Mouse (Mus musculus) ES-E14 (cell line): ENCODE data around the gene Clca3a2. TPM values are rescaled to one million over a fixed set of nuclear protein-coding genes. Genes with fewer than 3 reads are reported as not detected.
"Not testable (repeated sequence)": the region's sequence is repeated elsewhere in the genome, so short reads cannot be mapped to it uniquely, and the experiment has no call there.

Experiments
- DNase-seq: peaks from one replicate; pipeline ENCODE4 v3.0.0-alpha.2; 2013; ENCODE audit warnings: low read depth, low spot score
- H3K27ac ChIP-seq: 2 replicates; pipeline ENCODE4 v1.5.1; 2012; ENCODE audit warnings: low read depth, mild to moderate bottlenecking, low read length, moderate library complexity, mixed read lengths; ENCODE audit not compliant: poor library complexity, insufficient read depth, severe bottlenecking
- H3K36me3 ChIP-seq: 2 replicates; pipeline ENCODE4 v1.6.1; 2012; ENCODE audit warnings: mild to moderate bottlenecking, low read length, moderate library complexity, mixed read lengths; ENCODE audit not compliant: control insufficient read depth, poor library complexity, insufficient read depth, severe bottlenecking
- H3K4me1 ChIP-seq, 2 experiments: fragments of 150-350 bp in 1 of 2; sonication (generic) in 1 of 2; 2 replicates each; pipeline ENCODE4 v1.6.1; 2012; ENCODE audit warnings: low read length in 2 of 2, mild to moderate bottlenecking in 1 of 2, mixed read lengths in 1 of 2; ENCODE audit not compliant: control insufficient read depth in 2 of 2, insufficient read depth in 2 of 2, poor library complexity in 1 of 2
- H3K4me3 ChIP-seq, 2 experiments: fragments of 150-350 bp in 1 of 2; sonication (generic) in 1 of 2; 2 replicates each; pipeline ENCODE4 v1.5.1; 2012; ENCODE audit warnings: low read length in 2 of 2, low read depth in 1 of 2, mild to moderate bottlenecking in 1 of 2, mixed read lengths in 1 of 2; ENCODE audit not compliant: insufficient read depth in 1 of 2, poor library complexity in 1 of 2, severe bottlenecking in 1 of 2
- H3K9ac ChIP-seq: 2 replicates; pipeline ENCODE4 v1.6.1; 2012; ENCODE audit warnings: low read depth, mild to moderate bottlenecking, low read length, mixed read lengths; ENCODE audit not compliant: poor library complexity, insufficient read depth, severe bottlenecking
- H3K9me3 ChIP-seq: fragments of 150-350 bp; sonication (generic); 2 replicates; pipeline ENCODE4 v1.6.1; 2012; ENCODE audit warnings: low read depth, mild to moderate bottlenecking, low read length; ENCODE audit not compliant: control insufficient read depth, insufficient read depth
- CHD2 ChIP-seq: IDR thresholded peaks from 2 replicates; pipeline ENCODE4 v1.6.1; 2014; ENCODE audit warnings: mild to moderate bottlenecking, low read depth, low read length, inconsistent platforms
- HCFC1 ChIP-seq: IDR thresholded peaks from 2 replicates; pipeline ENCODE4 v1.6.1; 2012; ENCODE audit warnings: low read length, inconsistent platforms, borderline replicate concordance; ENCODE audit not compliant: insufficient read depth
- MAFK ChIP-seq: IDR thresholded peaks from 2 replicates; pipeline ENCODE4 v1.6.1; 2014; ENCODE audit warnings: mild to moderate bottlenecking, low read depth, low read length, inconsistent platforms; ENCODE audit not compliant: insufficient read depth
- ZC3H11A ChIP-seq: IDR thresholded peaks from 2 replicates; pipeline ENCODE4 v1.6.1; 2012; ENCODE audit warnings: low read depth, mild to moderate bottlenecking, inconsistent platforms, low read length, borderline replicate concordance
- ZNF384 ChIP-seq: IDR thresholded peaks from 2 replicates; pipeline ENCODE4 v1.6.1; 2012; ENCODE audit warnings: low read depth, low read length, inconsistent platforms
- in situ Hi-C, 2 experiments: fragments of 600-800 bp; cut with MboI; formaldehyde crosslinking; loops; one replicate each; pipeline ENCODE4 v1.15.1; 2025; ENCODE audit warnings: low sequenced_read_pairs in 2 of 2, inconsistent platforms in 1 of 2; ENCODE audit not compliant: unreplicated experiment in 2 of 2
- total RNA-seq: library from RNA; depleted of rRNA; stranded (reverse); fragments of 300-350 nt; gene quantifications from 2 replicates; pipeline ENCODE4 v1.2.3, GENCODE M21; 2012

Gene Clca3a2
- total RNA-seq, 1 experiment: 0.31 TPM

GRCm38 (mm10) chr3:144823331-144823730, 4.0 kb upstream of the Clca3a2 start:
- in situ Hi-C loops: loop anchor here in 1 of 2 experiments (10.0 to 25.0 kb wide), 2 partner anchors 201 to 314 kb away; no protein-coding TSS in a partner anchor
- Histone ChIP-seq H3K9me3 (no peaks in the 10 kb centered on the region), H3K4me1 (no peaks in the 10 kb centered on the region), H3K36me3 (no peaks in the 10 kb centered on the region; the same call in 1 of the 2 replicates), H3K9ac (no peak overlapping the region), H3K27ac (no peak overlapping the region), H3K4me3 (no peak overlapping the region)
- no peak for TF ChIP-seq MAFK
- DNase-seq: no peak

- TF ChIP-seq ZC3H11A: no peak
- TF ChIP-seq HCFC1: no peak
- no peak for TF ChIP-seq ZNF384
- no peak for TF ChIP-seq MAFK
- no peak for TF ChIP-seq CHD2
- Histone ChIP-seq H3K4me1 (no peaks in the 10 kb centered on the region), H3K4me3 (no peak overlapping the region), H3K9me3 (no peaks in the 10 kb centered on the region), H3K9ac (no peak overlapping the region), H3K36me3 (no peaks in the 10 kb centered on the region; the same call in 1 of the 2 replicates), H3K27ac (no peak overlapping the region)
- in situ Hi-C loops: loop anchor here in 1 of 2 experiments (10.0 to 25.0 kb wide), 2 partner anchors 204 to 317 kb away; no protein-coding TSS in a partner anchor
- no peak for DNase-seq
These were observed 1.3 kb upstream of the Clca3a2 start for GRCm38 (mm10) chr3:144820632-144821031.

- not testable (repeated sequence) for DNase-seq, H3K9ac ChIP-seq, H3K9me3 ChIP-seq, H3K4me3 ChIP-seq, H3K36me3 ChIP-seq, H3K27ac ChIP-seq, H3K4me1 ChIP-seq
- in situ Hi-C loops: loop anchor here in 1 of 2 experiments (25.0 kb wide), 1 partner anchor 324 kb away; no protein-coding TSS in a partner anchor
These were observed 6.0 kb downstream of the Clca3a2 start for GRCm38 (mm10) chr3:144813336-144813735.

- TF ChIP-seq MAFK: no peak
- TF ChIP-seq ZC3H11A: no peak
- no peak for TF ChIP-seq HCFC1
- no peaks in the 10 kb centered on the region for H3K4me1 ChIP-seq
- in situ Hi-C loops: loop anchor here in 1 of 2 experiments (25.0 kb wide), 1 partner anchor 325 kb away; no protein-coding TSS in a partner anchor
These were observed 7.5 kb downstream of the Clca3a2 start for GRCm38 (mm10) chr3:144811821-144812220.

GRCm38 (mm10) chr3:144808153-144808925, 11.0 kb downstream of the Clca3a2 start:
- in situ Hi-C loops: loop anchor here in 1 of 2 experiments (25.0 kb wide), 1 partner anchor 329 kb away; no protein-coding TSS in a partner anchor
- not testable (repeated sequence) for H3K36me3 ChIP-seq, H3K27ac ChIP-seq, H3K9me3 ChIP-seq, H3K9ac ChIP-seq, DNase-seq, H3K4me1 ChIP-seq, H3K4me3 ChIP-seq

More at GRCm38 (mm10) chr3:144811821-144812220, 7.5 kb downstream of the Clca3a2 start:
- no peak overlapping the region for H3K4me3 ChIP-seq
- H3K9me3 ChIP-seq: no peaks in the 10 kb centered on the region
- H3K36me3 ChIP-seq: no peaks in the 10 kb centered on the region
- no peak for DNase-seq
- H3K9ac ChIP-seq: no peak overlapping the region
- no peak overlapping the region for H3K27ac ChIP-seq

- H3K36me3 ChIP-seq, H3K4me1 ChIP-seq, H3K4me3 ChIP-seq, H3K9me3 ChIP-seq, H3K27ac ChIP-seq, DNase-seq, H3K9ac ChIP-seq: not testable (repeated sequence)
- in situ Hi-C loops: loop anchor here in 1 of 2 experiments (25.0 kb wide), 1 partner anchor 331 kb away; no protein-coding TSS in a partner anchor
These were observed 12.7 kb downstream of the Clca3a2 start for GRCm38 (mm10) chr3:144806626-144807025.
